Mouse (Mus musculus) lung, adult 2 months (tissue): ENCODE measurements around the gene Zfp568.

Source experiments
- CTCF ChIP-seq: fragments of 200-500 bp; IDR thresholded peaks from 2 replicates; pipeline ENCODE4 v1.5.1; 2011; ENCODE audit warnings: mild to moderate bottlenecking, low read length, control low read depth; ENCODE audit not compliant: insufficient read depth
- POLR2A ChIP-seq: fragments of 200-500 bp; IDR thresholded peaks from 2 replicates; pipeline ENCODE4 v1.6.1; 2011; ENCODE audit warnings: low read depth, mild to moderate bottlenecking, control low read depth, low read length, borderline replicate concordance; ENCODE audit errors: extremely low read depth

DNA sequence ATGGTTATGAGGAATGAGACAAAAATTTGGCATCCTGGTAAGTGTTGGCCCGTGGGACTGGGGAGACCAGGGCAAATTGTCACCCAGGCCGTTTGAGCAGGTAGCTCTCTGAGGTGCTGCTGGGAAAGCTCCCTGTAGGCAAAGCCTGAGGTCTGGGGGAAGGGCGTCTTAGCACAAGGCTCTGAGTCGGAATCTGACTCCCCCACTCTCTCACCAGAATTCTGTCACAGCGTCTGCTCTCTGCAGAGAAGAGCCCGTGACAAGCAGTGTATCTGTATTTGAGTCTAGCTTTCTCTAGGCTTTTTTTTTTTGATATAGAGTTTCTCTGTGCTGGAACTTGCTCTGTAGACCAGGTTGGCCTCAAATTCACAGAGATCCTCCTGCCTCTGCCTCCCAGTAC is 33.5 kb downstream of the Zfp568 start:
- TF ChIP-seq CTCF = no peak
- TF ChIP-seq POLR2A = no peak
